Mouse (Mus musculus) heart, adult 2 months (tissue): ENCODE measurements around the gene Cks1b. TPM values are rescaled to one million over a fixed set of nuclear protein-coding genes. Genes with fewer than 3 reads are reported as not detected.
A peak's percentile ranks its signal among the peaks of the same experiment; 100 is the strongest.

ENCODE experiments used
- DNase-seq, 2 experiments: peaks; one replicate each; pipeline ENCODE4 v3.0.0; 2021
- H3K27ac ChIP-seq: fragments of 200-600 bp; 2 replicates; pipeline ENCODE4 v1.8.1; 2022
- H3K27me3 ChIP-seq: fragments of 200-500 bp; 2 replicates; pipeline ENCODE4 v1.6.1; 2012; ENCODE audit warnings: mild to moderate bottlenecking, low read length, inconsistent platforms, mixed read lengths; ENCODE audit not compliant: control insufficient read depth, insufficient read depth
- H3K36me3 ChIP-seq: fragments of 200-500 bp; 2 replicates; pipeline ENCODE4 v1.6.1; 2012; ENCODE audit warnings: low read length, inconsistent platforms; ENCODE audit not compliant: control insufficient read depth, insufficient read depth
- H3K4me1 ChIP-seq: fragments of 200-500 bp; 2 replicates; pipeline ENCODE4 v1.6.1; 2011; ENCODE audit warnings: low read length; ENCODE audit not compliant: control insufficient read depth, insufficient read depth
- H3K4me3 ChIP-seq: fragments of 200-600 bp; 2 replicates; pipeline ENCODE4 v1.8.1; 2022
- H3K79me2 ChIP-seq: fragments of 200-500 bp; replicated peaks from 2 replicates; pipeline ENCODE4 v1.6.1; 2012; ENCODE audit warnings: mild to moderate bottlenecking, inconsistent platforms, low read length, moderate library complexity, mixed read lengths; ENCODE audit not compliant: control insufficient read depth, insufficient read depth
- H3K9ac ChIP-seq: fragments of 200-500 bp; 2 replicates; pipeline ENCODE4 v1.6.1; 2012; ENCODE audit warnings: low read depth, mild to moderate bottlenecking, control low read depth, inconsistent platforms, low read length, mixed read lengths
- CTCF ChIP-seq: fragments of 200-600 bp; IDR thresholded peaks from 2 replicates; pipeline ENCODE4 v1.8.1; 2022; ENCODE audit warnings: antibody characterized with exemption, mild to moderate bottlenecking, moderate library complexity
- EP300 ChIP-seq: fragments of 200-500 bp; IDR thresholded peaks from 2 replicates; pipeline ENCODE4 v1.6.1; 2011; ENCODE audit warnings: low read depth, low read length, control low read depth; ENCODE audit not compliant: insufficient read depth
- POLR2A ChIP-seq: fragments of 200-500 bp; IDR thresholded peaks from 2 replicates; pipeline ENCODE4 v1.6.1; 2011; ENCODE audit warnings: mild to moderate bottlenecking, low read depth, low read length, control low read depth; ENCODE audit not compliant: insufficient read depth
- WGBS: fragments of 180-500 bp; shearing (Covaris S2); methylation state at CpG from one replicate; pipeline ENCODE4 v1.1.7; 2018; 5-methylcytosine and 5-hydroxymethylcytosine counted together
- intact Hi-C: fragments of 180-260 bp; cut with DNase I; formaldehyde crosslinking; loops from one replicate; pipeline ENCODE4 v1.15.1; 2025
- polyA plus RNA-seq: library from polyadenylated mRNA; depleted of rRNA; stranded (reverse); fragments of >200 nt; gene quantifications from 2 replicates; pipeline ENCODE4 v1.2.3, GENCODE M21; 2012
- total RNA-seq, 2 experiments: library from RNA; stranded (reverse); gene quantifications; 2 replicates each; pipeline ENCODE4 v1.2.3; 2021

Gene Cks1b
- total and polyA plus RNA-seq, 3 experiments = 3.3 to 9.0 (median 3.5) TPM

DNA sequence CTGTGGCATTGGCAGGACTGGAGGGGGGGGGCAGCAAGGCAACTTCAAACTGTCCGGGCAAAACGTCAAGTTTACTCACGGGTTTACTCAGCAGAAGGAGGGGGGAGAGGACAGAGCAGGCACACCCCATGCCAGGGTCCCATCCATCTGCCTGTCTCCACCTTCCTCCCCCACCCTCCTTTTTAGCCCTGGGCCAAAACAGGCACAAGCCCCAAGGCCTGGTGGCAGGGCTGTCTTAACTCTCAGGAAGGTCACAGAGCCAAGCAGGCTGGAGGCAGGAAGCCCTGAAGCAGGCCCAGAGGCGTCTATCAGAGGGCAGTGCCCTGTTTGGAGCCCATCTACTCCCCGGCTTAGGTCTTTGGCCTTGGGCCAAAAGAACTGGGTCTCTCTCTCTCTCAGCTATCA lies 28.1 kb downstream of the Cks1b start:
- no peaks in the 10 kb centered on the region; the same call in 1 of the 2 replicates for H3K79me2 ChIP-seq
- 0 out of 2 replicates have a peak overlapping the region, but pooled peaks have one; percentile 20 for H3K9ac ChIP-seq
- no peak overlapping the region for H3K4me3 ChIP-seq
- H3K36me3 ChIP-seq = no peaks in the 10 kb centered on the region
- DNase-seq = peak; percentile 63 to 78
- 25% methylated on average over 5 of the region's 5 CpGs for WGBS
- peak overlapping the region; percentile 94 for H3K27ac ChIP-seq
- H3K27me3 ChIP-seq = no peaks in the 10 kb centered on the region
- intact Hi-C loops = no loop called here
- H3K4me1 ChIP-seq = peaks cover 13% of the 10 kb centered on the region
- peak; percentile 61; the same call in 1 of the 2 replicates for TF ChIP-seq EP300
- TF ChIP-seq CTCF = no peak
- TF ChIP-seq POLR2A = peak; percentile 52; the same call in 1 of the 2 replicates

- Histone ChIP-seq H3K36me3 (no peaks in the 10 kb centered on the region), H3K4me1 (peaks cover 13% of the 10 kb centered on the region), H3K4me3 (no peak overlapping the region), H3K27me3 (no peaks in the 10 kb centered on the region), H3K79me2 (no peaks in the 10 kb centered on the region; the same call in 1 of the 2 replicates), H3K27ac (peak overlapping the region; percentile 94), H3K9ac (no peak overlapping the region)
- TF ChIP-seq POLR2A (no peak), CTCF (no peak), EP300 (no peak)
- DNase-seq = peak in 1 of 2 experiments; percentile 46
- intact Hi-C loops = no loop called here
- WGBS = 45% methylated on average over 6 of the region's 6 CpGs
These were observed 29.1 kb downstream of the Cks1b start for GRCm38 (mm10) chr3:89388901-89389740.

DNA sequence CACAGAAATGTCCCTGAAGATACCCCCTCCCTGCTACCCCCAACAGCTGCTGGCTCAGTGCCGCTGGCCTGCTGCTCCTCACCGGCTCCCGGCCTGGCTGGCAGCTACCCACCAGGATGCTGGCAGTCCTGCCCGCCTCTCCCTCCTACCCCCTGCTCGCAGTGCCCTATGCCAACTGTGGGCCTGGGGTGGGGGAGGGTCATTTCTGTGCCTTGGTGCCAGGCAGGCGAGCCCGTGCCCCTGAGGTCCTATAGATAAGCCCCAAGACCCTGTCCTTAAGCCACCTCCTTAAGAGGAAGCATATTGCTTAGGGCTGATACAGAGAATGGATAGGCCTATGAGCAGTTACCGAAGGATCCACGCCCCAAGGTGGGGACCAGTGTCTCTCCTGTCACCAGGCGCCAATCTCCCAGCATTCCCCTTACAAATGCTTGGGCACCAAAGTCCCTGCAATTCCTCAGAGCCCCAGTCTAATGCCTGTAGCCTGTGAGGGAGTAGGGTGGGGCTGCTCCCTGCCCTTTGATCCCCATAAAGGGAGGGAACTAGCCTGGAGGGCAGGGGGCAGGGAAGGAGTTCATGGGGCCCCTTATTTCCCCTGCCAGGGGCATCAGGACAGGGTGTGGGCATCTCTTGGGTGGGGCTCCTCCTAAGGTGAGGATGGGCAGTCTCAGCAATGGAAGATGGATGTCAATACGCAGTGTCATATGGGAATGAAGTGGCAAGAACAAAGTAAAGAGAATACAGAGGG lies 29.9 kb downstream of the Cks1b start:
- Histone ChIP-seq H3K27ac (peak overlapping the region; percentile 94), H3K4me3 (no peak overlapping the region), H3K9ac (no peak overlapping the region), H3K4me1 (peaks cover 13% of the 10 kb centered on the region), H3K36me3 (no peaks in the 10 kb centered on the region), H3K79me2 (no peaks in the 10 kb centered on the region; the same call in 1 of the 2 replicates), H3K27me3 (no peaks in the 10 kb centered on the region)
- 46% methylated on average over 11 of the region's 11 CpGs for WGBS
- intact Hi-C loops = no loop called here
- TF ChIP-seq CTCF (no peak), POLR2A (no peak), EP300 (no peak)
- DNase-seq = peak; percentile 75 to 82

DNA sequence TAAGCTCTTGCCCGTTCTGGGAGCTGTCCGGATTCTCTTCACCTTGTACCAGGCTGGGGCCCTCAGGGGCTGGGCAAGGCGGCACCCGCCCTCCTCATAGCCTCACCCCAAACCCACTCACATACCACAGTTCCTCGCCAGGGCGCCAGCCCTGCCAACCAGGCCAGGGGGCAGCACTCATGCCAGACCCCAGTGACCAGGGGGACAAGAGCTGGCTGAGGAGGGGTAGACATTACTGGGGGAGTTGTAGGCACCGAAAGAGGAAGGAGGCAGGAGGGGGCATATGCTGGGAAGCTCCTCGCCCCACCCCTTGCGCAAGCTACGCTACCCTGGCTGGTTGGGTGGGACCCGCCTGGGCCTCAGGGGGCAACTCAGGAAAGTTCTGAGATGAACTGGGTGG lies 30.6 kb downstream of the Cks1b start:
- H3K79me2 ChIP-seq = no peaks in the 10 kb centered on the region; the same call in 1 of the 2 replicates
- H3K4me3 ChIP-seq = no peak overlapping the region
- WGBS = 65% methylated on average over 11 of the region's 11 CpGs
- H3K4me1 ChIP-seq = peaks cover 13% of the 10 kb centered on the region
- intact Hi-C loops = no loop called here
- peak; percentile 55 to 59 for DNase-seq
- peak overlapping the region; percentile 94 for H3K27ac ChIP-seq
- H3K36me3 ChIP-seq = no peaks in the 10 kb centered on the region
- peak overlapping the region; percentile 29 for H3K9ac ChIP-seq
- no peaks in the 10 kb centered on the region for H3K27me3 ChIP-seq
- TF ChIP-seq CTCF (no peak), POLR2A (no peak), EP300 (no peak)

DNA sequence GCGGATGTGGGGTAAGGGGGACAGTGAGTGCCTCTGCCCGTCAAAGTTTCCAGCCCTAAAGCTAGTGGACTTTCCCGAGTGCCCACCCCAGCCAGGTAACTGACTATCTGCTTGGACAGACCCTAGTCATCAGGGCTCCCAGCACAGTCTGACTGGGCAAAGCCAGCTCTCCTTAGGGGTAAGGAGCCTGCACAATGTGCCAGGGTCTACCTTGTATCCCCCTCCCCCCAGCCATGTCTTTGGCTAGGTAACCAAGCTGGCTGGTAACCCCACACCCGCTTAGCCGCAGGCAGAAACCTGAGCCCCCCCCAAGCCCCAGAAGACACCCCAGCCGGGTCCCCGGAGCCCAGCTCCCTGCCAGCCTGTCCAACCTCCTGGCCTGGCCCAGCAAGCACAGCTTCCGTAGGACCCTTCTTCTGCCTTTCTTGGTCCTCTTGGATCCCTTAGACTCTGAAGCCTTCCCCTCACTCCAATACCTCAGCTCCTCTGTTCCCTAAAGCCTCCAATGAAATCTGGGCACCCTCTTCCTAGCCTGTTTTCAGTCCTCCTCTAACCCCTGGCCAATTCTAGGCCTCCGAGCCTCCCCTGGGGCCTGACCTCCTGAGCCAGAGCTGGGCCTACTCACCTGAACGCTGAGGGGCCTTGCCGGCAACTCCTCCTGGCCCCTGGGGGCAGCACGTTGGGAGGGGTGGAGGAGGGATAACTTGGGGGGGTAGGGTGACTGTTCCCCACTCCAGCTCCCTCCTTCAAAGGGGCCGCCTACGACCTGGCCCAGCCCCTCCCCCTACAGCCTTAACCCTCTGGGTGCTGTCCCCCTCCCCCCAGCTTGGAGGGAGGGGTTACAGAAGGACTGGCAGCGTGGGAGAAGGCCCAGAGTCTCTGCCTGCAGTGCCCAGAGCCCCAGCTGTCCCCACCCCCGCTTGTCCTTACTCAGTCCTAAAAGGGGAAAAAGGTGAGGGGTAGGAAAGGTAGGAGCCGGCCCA lies 31.5 kb downstream of the Cks1b start:
- Histone ChIP-seq H3K4me3 (no peak overlapping the region), H3K9ac (peak overlapping the region; percentile 2; the same call in 1 of the 2 replicates), H3K79me2 (no peaks in the 10 kb centered on the region; the same call in 1 of the 2 replicates), H3K36me3 (no peaks in the 10 kb centered on the region), H3K27me3 (no peaks in the 10 kb centered on the region), H3K4me1 (peaks cover 13% of the 10 kb centered on the region), H3K27ac (peak overlapping the region; percentile 94; the same call in 1 of the 2 replicates)
- WGBS = 73% methylated on average over 17 of the region's 17 CpGs
- intact Hi-C loops = no loop called here
- DNase-seq = no peak
- TF ChIP-seq POLR2A = no peak
- TF ChIP-seq CTCF = no peak
- TF ChIP-seq EP300 = no peak
